Mouse (Mus musculus) MEL (cell line): Measurements from ENCODE around the gene Aqp11.

Source experiments
- CTCF ChIP-seq, 3 experiments: IDR thresholded peaks in 2 of 3; conservative IDR thresholded peaks in 1 of 3; 2 replicates each; pipeline ENCODE4 v1.5.1; 2011 to 2012; ENCODE audit warnings: low read length in 3 of 3, low read depth in 2 of 3, mild to moderate bottlenecking in 2 of 3, improper control_type of control experiment in 1 of 3, inconsistent platforms in 1 of 3, mixed read lengths in 1 of 3, moderate library complexity in 1 of 3; ENCODE audit not compliant: control insufficient read depth in 1 of 3, insufficient read depth in 1 of 3, poor library complexity in 1 of 3, severe bottlenecking in 1 of 3
- NELFE ChIP-seq: IDR thresholded peaks from 2 replicates; pipeline ENCODE4 v1.6.1; 2011; ENCODE audit warnings: low read depth, low read length, improper control_type of control experiment
- POLR2A ChIP-seq, 2 experiments: IDR thresholded peaks; 2 replicates each; pipeline ENCODE4 v1.6.1; 2011 to 2012; ENCODE audit warnings: low read length in 2 of 2, mild to moderate bottlenecking in 2 of 2, control low read depth in 1 of 2, improper control_type of control experiment in 1 of 2, low read depth in 1 of 2, moderate library complexity in 1 of 2; ENCODE audit not compliant: control insufficient read depth in 1 of 2, insufficient read depth in 1 of 2, poor library complexity in 1 of 2
- SMC3 ChIP-seq: IDR thresholded peaks from 2 replicates; pipeline ENCODE4 v1.6.1; 2011; ENCODE audit warnings: low read depth, low read length, improper control_type of control experiment

- TF ChIP-seq CTCF (IDR thresholded peaks at IDR 0.05 in 2 of 3, conservative IDR thresholded peaks at IDR 0.05 in 1 of 3; ENCODE audit: control insufficient read depth in 1 of 3, insufficient read depth in 1 of 3, low read depth in 2 of 3, low read length in 3 of 3, poor library complexity in 1 of 3, severe bottlenecking in 1 of 3), result no peak
- no peak for TF ChIP-seq NELFE
- TF ChIP-seq POLR2A (IDR thresholded peaks at IDR 0.05; ENCODE audit: control insufficient read depth in 1 of 2, insufficient read depth in 1 of 2, low read depth in 1 of 2, low read length in 2 of 2, poor library complexity in 1 of 2), result no peak
- no peak for TF ChIP-seq SMC3
Observed at GRCm38 (mm10) chr7:97709204-97709603, 28.9 kb downstream of the Aqp11 start.
